10 mouse cellular contexts compared by ENCODE assay signal in the genomic region with DNA sequence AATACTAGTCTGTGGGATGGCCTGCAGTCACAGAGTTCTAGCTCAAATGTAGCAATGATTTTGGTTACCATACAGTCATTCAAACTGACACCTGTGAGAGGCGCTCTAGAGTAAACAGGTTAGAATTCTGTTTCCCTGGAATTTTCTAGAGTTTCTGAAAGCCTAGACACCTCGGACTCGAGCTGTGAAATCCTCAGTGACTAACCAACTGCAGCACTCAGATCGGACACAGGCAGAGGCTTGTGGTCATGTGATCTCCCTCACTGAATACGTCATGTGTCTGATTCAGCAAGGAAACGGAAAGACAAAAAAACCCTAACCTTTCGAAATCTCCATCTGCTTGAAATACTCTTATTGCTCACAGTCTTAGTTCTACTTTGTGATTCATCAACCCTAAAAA.
DNase-seq lines count a peak whose midpoint lies in the region; ATAC-seq and TF ChIP-seq lines count a peak whose summit lies in the region.
"Had no signal": no experiment of that assay in that cellular context is flagged by ENCODE, and none has a peak within 500 bp of the region (broad histone marks: within the 10 kb centered on the region; RNA-seq: fewer than 3 reads in every experiment).

No protein-coding gene starts in this region.

- no peak for TF ChIP-seq EP300 in lung, postnatal 0 days (IDR thresholded peaks at IDR 0.05)

- H3K9ac ChIP-seq in liver, adult 2 months (ENCODE audit: low read depth, low read length), result no peak overlapping the region
- H3K9ac ChIP-seq in lung, postnatal 0 days (replicated peaks; ENCODE audit: low read depth), result no peak overlapping the region
- H3K9ac ChIP-seq in hindbrain, embryonic 14.5 days, result no peak overlapping the region
- no peak overlapping the region for H3K9ac ChIP-seq in midbrain, embryonic 11.5 days (ENCODE audit: low read length)
- H3K9ac ChIP-seq: embryonic facial prominence, embryonic 15.5 days; intestine, embryonic 15.5 days; lung, embryonic 15.5 days had no signal

- DNase-seq in liver, adult 2 months (ENCODE audit: extremely low read depth, low read depth, low spot score), result peak; percentile 27
- DNase-seq in liver (no peak), ZHBTc4 (ENCODE audit: low read depth, low spot score) (peak; percentile 17)
- DNase-seq in lung, postnatal 0 days (ENCODE audit: low spot score), result peak; percentile 28
- peak; percentile 84 for DNase-seq in thymus, postnatal 0 days (ENCODE audit: low spot score)
- DNase-seq in hindbrain, embryonic 14.5 days (ENCODE audit: low spot score), result no peak
- DNase-seq in midbrain, embryonic 11.5 days (ENCODE audit: low spot score, missing footprints), result no peak

- no peaks in the 10 kb centered on the region for H3K27me3 ChIP-seq in liver, adult 2 months (ENCODE audit: control insufficient read depth, insufficient read depth, low read length)
- H3K27me3 ChIP-seq in lung, postnatal 0 days (replicated peaks; ENCODE audit: insufficient read depth, low read length), result no peaks in the 10 kb centered on the region
- H3K27me3 ChIP-seq in hindbrain, embryonic 14.5 days (ENCODE audit: control insufficient read depth, insufficient read depth, low read length), result no peaks in the 10 kb centered on the region
- H3K27me3 ChIP-seq in midbrain, embryonic 11.5 days (ENCODE audit: control insufficient read depth, insufficient read depth, low read length), result no peaks in the 10 kb centered on the region
- H3K27me3 ChIP-seq: embryonic facial prominence, embryonic 15.5 days; intestine, embryonic 15.5 days; lung, embryonic 15.5 days had no signal

- H3K36me3 ChIP-seq in liver, adult 2 months (ENCODE audit: control insufficient read depth, insufficient read depth, low read length), result no peaks in the 10 kb centered on the region
- H3K36me3 ChIP-seq in lung, postnatal 0 days (ENCODE audit: insufficient read depth, low read length), result no peaks in the 10 kb centered on the region
- no peaks in the 10 kb centered on the region for H3K36me3 ChIP-seq in hindbrain, embryonic 14.5 days (replicated peaks; ENCODE audit: control insufficient read depth, insufficient read depth)
- no peaks in the 10 kb centered on the region for H3K36me3 ChIP-seq in midbrain, embryonic 11.5 days (ENCODE audit: control insufficient read depth, insufficient read depth, low read length)
- H3K36me3 ChIP-seq: embryonic facial prominence, embryonic 15.5 days; intestine, embryonic 15.5 days; lung, embryonic 15.5 days had no signal

- H3K79me2 ChIP-seq in liver, adult 2 months (ENCODE audit: control insufficient read depth, insufficient read depth, low read length), result no peaks in the 10 kb centered on the region

- 75% methylated on average over 7 of the region's 7 CpGs for WGBS in liver, adult 2 months
- WGBS in lung, postnatal 0 days, result 68% methylated on average over 7 of the region's 7 CpGs
- WGBS in hindbrain, embryonic 14.5 days, result 85% methylated on average over 7 of the region's 7 CpGs
- WGBS in midbrain, embryonic 11.5 days, result 84% methylated on average over 7 of the region's 7 CpGs

- TF ChIP-seq POLR2A in liver, adult 2 months (IDR thresholded peaks at IDR 0.05; ENCODE audit: extremely low read depth, insufficient read depth, low read length), result no peak

- H3K4me1 ChIP-seq in liver, adult 2 months (ENCODE audit: control insufficient read depth, insufficient read depth, low read length), result no peaks in the 10 kb centered on the region
- H3K4me1 ChIP-seq in lung, postnatal 0 days (ENCODE audit: insufficient read depth, low read depth, low read length), result no peaks in the 10 kb centered on the region
- no peaks in the 10 kb centered on the region for H3K4me1 ChIP-seq in hindbrain, embryonic 14.5 days (replicated peaks; ENCODE audit: control insufficient read depth, insufficient read depth, low read length)
- no peaks in the 10 kb centered on the region for H3K4me1 ChIP-seq in midbrain, embryonic 11.5 days (ENCODE audit: control insufficient read depth, insufficient read depth, low read length)
- H3K4me1 ChIP-seq: embryonic facial prominence, embryonic 15.5 days; intestine, embryonic 15.5 days; lung, embryonic 15.5 days had no signal

- peak; percentile 28; the same call in 1 of the 2 replicates for ATAC-seq in lung, postnatal 0 days
- no peak for ATAC-seq in hindbrain, embryonic 14.5 days (ENCODE audit: low FRiP score)
- no peak for ATAC-seq in midbrain, embryonic 11.5 days (ENCODE audit: low FRiP score)
- ATAC-seq: intestine, embryonic 15.5 days had no signal

- no peak overlapping the region for H3K27ac ChIP-seq in liver, adult 2 months (replicated peaks; ENCODE audit: insufficient read depth, low read depth, low read length)
- no peak overlapping the region for H3K27ac ChIP-seq in lung, postnatal 0 days (ENCODE audit: low read length)
- no peak overlapping the region for H3K27ac ChIP-seq in hindbrain, embryonic 14.5 days
- no peak overlapping the region for H3K27ac ChIP-seq in midbrain, embryonic 11.5 days (ENCODE audit: low read depth, low read length)
- H3K27ac ChIP-seq: embryonic facial prominence, embryonic 15.5 days; intestine, embryonic 15.5 days; lung, embryonic 15.5 days had no signal

- H3K4me3 ChIP-seq in liver, adult 2 months (ENCODE audit: insufficient read depth, low read depth, low read length), result 0 out of 2 replicates have a peak overlapping the region, but pooled peaks have one; percentile 45
- H3K4me3 ChIP-seq in lung, postnatal 0 days (ENCODE audit: low read depth, low read length), result no peak overlapping the region
- no peak overlapping the region for H3K4me3 ChIP-seq in hindbrain, embryonic 14.5 days (replicated peaks; ENCODE audit: low read length)
- no peak overlapping the region for H3K4me3 ChIP-seq in midbrain, embryonic 11.5 days (ENCODE audit: low read depth, low read length)
- H3K4me3 ChIP-seq: embryonic facial prominence, embryonic 15.5 days; intestine, embryonic 15.5 days; lung, embryonic 15.5 days had no signal

- H3K4me2 ChIP-seq in lung, postnatal 0 days (replicated peaks; ENCODE audit: low read depth, low read length), result no peak overlapping the region
- no peak overlapping the region for H3K4me2 ChIP-seq in hindbrain, embryonic 14.5 days (replicated peaks)
- no peak overlapping the region for H3K4me2 ChIP-seq in midbrain, embryonic 11.5 days
- H3K4me2 ChIP-seq: embryonic facial prominence, embryonic 15.5 days; intestine, embryonic 15.5 days; lung, embryonic 15.5 days had no signal

- H3K9me3 ChIP-seq in lung, postnatal 0 days (ENCODE audit: low read length), result no peaks in the 10 kb centered on the region
- no peaks in the 10 kb centered on the region for H3K9me3 ChIP-seq in hindbrain, embryonic 14.5 days (ENCODE audit: control insufficient read depth, low read length)
- no peaks in the 10 kb centered on the region for H3K9me3 ChIP-seq in midbrain, embryonic 11.5 days (ENCODE audit: control insufficient read depth, low read length)
- H3K9me3 ChIP-seq: embryonic facial prominence, embryonic 15.5 days; intestine, embryonic 15.5 days; lung, embryonic 15.5 days had no signal

- TF ChIP-seq CTCF in liver, adult 2 months (IDR thresholded peaks at IDR 0.05; ENCODE audit: low read depth, low read length), result no peak
- no peak for TF ChIP-seq CTCF in lung, postnatal 0 days (IDR thresholded peaks at IDR 0.05)

Comparison
In these comparisons a context has a peak if more than half of its experiments do, and no peak if none do; other contexts are left out.
1. DNase-seq: peak in liver, adult 2 months (single experiment), ZHBTc4 (single experiment), lung, postnatal 0 days (single experiment) and thymus, postnatal 0 days (single experiment); none in liver (single experiment), hindbrain, embryonic 14.5 days (single experiment) and midbrain, embryonic 11.5 days (single experiment).